Mouse (Mus musculus) telencephalon, adult 2 months (tissue): ENCODE data around the gene Bmp7.
A peak's percentile ranks its signal among the peaks of the same experiment; 100 is the strongest.

Source experiments
- DNase-seq: peaks from one replicate; pipeline ENCODE4 v3.0.0-alpha.2; 2011; ENCODE audit warnings: low read depth, low spot score

The Bmp7 gene

DNA sequence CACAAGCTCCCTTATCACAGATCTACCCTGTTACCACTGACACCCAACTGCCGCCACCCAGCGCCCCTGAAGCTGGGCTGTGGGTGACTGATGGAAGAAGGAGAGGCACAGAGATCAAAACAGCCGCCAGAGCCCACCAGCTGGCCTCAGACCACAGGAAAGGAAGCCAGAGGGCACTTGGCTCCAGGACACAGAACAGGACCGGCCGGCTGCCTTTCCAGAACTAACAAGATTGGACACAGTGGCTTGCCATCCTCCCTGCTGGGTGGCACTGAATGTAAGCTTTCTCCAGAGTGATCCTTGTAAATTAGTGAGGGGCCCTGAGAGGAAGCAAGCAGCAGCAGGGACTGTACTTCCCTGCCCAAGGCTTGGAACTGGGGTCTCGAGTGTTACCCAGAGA, 30.7 kb downstream of the Bmp7 start:
- DNase-seq, result no peak

DNA sequence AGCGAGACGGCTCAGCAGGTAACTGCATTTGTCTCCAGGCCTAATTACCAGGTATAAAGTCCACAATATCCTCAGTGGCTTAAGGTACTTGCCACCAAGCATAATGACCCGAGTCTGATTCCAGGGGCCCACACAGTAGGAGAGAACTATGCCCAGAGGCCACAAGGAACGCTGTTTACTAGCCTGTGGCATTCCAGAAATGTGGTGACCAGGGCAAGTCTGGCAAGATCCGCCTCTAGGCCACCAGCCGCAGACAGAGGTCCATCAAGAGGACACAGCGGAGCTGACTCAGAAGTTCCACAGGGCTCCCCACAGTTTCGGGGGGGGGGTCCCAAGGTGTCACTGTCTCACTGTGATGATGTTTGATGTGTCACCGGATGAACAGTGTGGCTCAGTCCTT, 34.0 kb downstream of the Bmp7 start:
- no peak for DNase-seq

DNA sequence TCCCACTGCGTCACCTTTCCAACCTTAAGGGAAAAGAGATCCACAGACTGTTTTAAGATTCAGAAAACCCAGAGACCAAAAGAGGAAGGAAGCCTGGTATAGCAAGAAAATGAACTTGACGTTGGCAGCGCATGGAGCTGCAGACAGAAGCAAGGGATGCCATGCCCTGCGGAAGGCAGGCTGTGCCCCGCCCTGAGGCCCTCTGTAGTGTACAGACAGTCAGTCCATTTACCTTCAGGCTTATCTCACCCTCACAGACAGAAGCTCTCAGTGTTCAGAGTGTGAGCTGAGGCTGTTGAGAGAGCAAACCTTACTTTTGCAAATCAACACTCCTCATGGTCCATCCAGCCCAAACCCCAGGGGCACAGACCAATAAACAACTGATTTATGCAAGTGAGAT, 35.1 kb downstream of the Bmp7 start:
- no peak for DNase-seq

DNA sequence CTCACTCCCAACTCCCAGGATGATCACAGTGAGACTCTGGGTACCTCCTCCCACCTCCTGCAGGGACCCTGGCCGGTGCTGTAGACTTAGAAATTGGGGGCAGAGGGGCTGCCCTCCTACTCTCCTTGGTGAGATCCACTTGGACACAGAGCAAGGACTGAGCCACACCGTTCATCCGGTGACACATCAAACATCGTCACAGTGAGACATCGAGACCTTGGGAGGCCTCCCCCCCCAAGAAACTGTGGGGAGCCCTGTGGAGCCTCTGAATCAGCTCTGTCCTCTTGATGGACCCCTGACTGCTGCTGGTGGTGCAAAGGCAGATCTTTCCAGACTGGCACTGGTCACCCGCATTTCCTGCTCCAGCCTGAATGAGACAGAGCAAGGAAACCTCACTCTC, 35.5 kb downstream of the Bmp7 start:
- DNase-seq, result no peak

DNA sequence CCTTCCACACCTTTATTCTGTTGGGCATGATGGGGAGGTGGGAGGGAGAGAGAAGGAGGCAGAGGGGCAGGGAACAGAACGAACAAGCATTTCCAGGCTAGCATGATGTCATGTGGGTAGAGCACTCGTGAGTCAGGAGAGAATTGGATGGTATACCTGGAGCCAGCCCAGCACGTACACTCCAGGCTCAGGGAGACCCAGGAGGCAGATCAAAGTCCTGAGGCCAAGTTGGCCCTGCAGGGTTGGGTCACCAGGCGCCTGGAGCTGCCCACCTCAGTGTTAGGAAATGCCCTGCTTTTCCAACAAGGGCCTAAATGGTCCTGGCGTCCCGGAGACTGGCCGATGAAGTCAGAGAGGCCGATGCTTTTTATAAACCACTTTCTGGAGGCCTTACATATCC, 36.6 kb downstream of the Bmp7 start:
- no peak for DNase-seq

DNA sequence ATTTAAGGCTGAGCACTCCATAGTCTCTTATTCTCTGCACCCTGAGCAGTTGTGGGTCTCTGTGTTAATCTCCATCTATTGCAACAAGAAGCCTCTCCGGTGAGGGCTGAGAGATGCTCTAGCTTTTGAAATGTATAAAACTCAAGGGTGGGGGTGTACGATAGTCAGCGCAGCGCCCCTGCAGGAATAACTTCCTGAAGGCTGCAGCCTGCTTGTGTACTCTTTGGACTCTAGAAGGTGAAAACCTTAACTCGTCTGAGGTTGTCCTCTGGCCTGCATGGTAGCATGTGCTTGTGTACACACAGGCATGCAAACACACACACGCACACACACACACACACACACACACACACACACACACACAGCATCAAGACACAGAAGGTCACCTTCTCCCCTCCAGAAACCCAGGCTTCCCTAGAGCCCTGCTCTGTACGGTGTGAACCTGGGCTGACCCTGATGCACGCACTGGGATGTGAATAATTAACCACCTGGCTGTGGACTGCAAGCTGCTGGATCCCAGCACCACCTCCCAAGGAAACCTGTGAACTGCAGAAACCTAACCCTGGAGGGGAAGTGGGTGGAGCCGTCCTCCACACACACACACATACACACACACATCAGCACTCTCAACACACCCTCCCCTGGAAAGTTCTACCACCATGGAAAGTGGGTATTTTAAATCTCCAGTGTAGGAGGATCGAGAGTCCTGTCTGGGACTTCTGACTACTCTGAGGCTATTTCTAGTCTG, 39.0 kb downstream of the Bmp7 start:
- DNase-seq, result peak; percentile 43

DNA sequence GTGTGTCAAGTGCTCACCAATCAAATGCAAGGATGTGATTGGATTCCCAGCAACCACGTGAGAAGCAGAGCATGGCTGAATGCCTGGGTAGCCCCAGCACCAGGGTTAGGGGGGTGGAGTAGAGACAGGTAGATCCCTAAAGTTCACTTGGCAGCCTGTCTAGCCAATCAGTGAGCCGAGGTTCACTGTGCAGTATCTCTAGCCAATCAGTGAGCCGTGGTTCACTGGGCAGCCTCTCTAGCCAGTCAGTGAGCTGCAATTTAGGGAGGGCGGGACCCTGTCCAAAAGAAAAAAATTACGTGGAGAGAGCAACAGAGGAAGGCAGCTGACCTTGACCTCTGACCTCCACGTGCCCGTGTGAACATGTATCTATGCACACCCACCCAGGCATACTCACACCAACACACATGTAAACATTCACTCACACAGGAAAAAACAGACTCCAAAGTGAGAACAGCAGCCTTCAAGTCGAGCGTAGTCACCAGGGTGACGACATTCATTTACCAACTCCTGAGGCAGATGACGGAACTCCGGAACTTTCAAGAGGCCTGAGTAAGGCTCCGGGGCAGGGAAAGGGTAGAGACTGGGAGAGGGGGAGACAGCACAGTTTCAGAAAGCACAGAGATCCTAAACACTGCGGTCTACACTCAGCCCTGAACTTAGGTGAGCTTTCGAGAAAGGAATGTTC, 50.2 kb downstream of the Bmp7 start:
- no peak for DNase-seq

DNA sequence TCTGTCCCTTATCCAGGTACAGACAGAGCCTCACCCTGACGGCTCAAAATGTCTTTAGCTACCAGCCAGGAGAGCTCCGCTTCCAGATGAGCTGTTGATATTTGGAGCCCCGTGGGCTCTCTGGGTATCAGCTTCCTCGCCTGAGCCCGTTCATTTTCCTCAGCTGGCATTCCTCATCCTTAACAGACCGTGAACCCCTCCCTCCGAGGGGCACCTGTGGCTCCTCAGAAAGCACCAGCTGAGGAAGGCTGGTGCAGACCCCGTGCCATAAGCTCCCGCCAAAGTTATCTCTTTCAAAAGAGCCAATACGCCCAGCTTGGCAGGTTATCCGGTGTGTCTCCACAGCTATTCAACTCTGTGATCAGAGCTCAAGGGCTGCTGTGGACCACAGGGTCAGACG, 50.9 kb downstream of the Bmp7 start:
- DNase-seq, result no peak

DNA sequence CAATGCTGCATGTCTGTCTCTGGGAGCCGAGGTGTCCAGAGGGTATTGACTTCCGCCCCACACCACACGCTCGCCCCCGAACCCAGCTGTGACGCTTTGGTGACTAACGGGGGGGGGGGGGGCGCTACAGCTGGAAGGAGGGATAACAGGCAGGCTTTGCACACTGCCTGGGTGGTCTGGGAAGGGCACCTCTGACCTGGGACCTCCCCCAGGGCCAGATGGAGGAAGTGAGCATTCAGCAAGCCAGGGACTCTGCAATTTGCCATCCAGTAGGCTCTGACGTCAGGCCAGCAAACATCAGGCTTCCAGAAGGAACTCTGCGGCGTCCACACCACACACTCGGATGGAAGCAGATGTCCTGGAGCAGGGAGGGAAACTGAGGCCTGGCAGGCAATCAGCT, 52.0 kb downstream of the Bmp7 start:
- DNase-seq, result no peak

DNA sequence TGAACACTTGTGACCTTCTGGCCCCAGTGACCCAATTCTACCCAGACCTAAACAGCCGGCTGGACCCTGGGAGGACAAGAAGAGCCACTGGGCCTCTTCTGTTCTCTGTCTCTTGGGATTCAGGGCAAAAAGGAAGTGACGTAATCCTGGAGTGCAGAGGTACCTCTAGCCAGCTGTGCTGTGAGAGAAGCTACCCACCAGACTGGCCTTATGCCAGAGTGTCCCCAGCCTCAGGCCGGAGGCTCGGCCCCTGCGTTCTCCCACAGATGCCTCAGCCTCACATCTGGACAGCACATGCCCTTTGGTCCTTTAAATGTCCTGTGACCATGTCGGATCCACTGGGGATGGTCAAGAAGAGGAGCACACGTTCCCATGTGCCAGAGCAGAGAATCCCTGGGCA, 54.3 kb downstream of the Bmp7 start:
- DNase-seq, result no peak

DNA sequence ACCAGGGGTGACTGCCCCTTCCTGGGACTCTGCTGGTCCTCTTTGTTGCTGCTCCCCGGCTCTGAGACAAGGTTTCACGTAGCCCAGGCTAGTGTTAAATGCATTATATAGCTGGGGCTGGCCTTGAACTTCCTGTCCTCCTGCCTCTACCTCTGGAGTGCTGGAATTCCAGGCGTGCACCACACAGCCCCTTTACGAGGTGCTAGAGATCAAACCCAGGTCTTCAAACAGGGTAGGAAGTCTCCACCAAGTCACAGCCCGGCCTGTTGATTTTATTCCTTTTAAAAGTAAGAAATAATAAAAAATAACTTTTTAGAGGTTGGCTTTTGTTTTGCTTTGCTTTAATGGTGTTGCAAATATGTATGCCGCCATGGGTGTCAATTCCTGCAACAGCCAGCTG, 55.5 kb downstream of the Bmp7 start:
- DNase-seq, result no peak

DNA sequence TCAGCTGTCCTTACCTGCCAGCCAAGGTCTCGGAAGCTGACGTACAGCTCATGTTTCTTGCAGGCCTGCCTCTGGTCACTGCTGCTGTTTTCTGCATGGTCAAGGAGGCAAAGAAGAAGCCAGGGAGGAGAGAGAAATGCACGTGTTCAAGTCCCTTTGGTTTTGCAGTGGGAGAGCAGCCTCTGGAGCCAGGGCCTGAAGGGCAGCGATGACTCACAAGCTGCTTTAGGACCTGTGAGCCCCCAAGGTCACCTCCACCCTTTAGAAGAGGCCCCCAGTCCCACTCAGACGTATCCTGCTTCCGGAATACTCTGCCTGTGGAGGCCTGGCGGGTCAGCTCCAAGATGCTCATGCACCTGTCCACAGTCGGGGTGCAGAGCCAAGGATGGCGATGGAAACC, 64.9 kb downstream of the Bmp7 start:
- DNase-seq, result no peak

DNA sequence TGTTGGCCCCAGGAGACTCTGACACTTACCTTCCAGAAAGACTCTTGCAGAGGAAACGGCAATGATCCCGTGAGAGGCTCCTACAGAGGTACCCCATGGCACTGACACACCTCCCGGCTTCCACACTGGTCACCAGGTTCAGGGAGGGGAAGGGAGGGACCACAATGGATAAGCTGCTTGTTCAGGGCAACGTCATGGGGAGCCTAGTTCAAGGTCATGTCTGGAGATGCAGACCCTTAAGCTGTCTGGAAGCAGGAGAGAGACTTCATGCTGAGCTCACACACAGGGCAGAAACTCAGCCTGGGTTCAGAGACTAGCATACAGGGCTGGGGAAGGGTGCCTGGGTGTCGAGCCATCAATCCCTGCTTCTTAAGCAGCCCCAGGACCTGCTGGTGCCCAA, 73.8 kb downstream of the Bmp7 start:
- DNase-seq, result no peak

DNA sequence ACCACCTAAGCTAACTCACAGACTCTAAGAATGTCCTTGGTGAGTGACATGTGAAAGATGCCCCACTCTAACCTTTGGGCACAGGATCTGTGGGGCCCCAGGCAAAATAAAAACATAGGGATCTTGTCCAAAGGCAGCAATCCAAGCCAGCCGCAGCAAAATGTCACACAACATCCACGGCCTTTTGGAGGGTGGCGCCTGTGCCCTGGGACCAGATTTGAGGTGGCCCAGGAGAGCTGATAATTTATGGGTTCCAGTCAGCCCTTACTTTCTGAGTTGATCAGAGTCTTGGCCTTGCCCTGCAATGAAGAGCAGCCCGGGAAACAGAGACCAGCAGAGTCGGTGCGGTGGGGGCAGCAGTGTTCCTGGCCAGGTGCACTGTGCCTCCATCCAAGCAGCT, 75.0 kb downstream of the Bmp7 start:
- DNase-seq, result no peak

DNA sequence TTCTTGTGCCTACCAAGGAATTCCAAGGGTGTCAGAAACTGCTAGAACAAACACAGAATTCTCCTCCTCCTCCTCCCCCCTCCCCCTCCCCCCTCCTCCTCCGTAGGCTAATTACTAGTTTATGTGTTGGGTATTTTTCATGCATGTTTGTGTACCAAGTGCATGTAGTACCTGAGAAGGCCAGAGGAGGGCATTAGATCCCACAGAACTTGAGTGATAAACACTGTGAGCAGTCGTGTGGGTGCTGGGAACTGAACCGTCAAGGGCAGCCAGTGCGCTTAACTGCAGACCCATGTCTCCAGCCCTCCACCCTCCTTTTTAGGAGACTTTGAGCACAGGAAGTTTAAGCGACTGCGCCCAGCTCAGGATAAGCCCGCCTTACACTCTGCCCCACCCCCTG, 75.6 kb downstream of the Bmp7 start:
- DNase-seq, result no peak

DNA sequence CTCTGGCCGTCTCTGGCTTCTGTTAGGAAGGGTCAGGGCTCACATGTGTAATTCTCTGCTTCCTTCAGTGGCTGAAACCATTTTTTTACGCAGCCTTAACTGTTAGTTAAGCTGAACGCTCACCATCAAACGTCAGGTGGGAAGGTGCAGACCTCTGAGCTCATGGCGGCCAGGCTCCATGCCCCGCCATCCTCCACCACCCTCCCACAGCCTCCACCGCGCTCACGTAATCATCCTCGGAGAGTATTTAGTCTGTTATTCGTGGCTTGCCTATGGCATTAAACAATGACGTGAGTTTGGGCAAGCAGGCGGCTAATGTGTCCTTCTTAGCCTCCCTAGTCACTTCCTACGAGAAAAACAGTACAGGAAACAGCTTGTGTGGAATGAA, 76.7 kb downstream of the Bmp7 start:
- peak; percentile 12 for DNase-seq

DNA sequence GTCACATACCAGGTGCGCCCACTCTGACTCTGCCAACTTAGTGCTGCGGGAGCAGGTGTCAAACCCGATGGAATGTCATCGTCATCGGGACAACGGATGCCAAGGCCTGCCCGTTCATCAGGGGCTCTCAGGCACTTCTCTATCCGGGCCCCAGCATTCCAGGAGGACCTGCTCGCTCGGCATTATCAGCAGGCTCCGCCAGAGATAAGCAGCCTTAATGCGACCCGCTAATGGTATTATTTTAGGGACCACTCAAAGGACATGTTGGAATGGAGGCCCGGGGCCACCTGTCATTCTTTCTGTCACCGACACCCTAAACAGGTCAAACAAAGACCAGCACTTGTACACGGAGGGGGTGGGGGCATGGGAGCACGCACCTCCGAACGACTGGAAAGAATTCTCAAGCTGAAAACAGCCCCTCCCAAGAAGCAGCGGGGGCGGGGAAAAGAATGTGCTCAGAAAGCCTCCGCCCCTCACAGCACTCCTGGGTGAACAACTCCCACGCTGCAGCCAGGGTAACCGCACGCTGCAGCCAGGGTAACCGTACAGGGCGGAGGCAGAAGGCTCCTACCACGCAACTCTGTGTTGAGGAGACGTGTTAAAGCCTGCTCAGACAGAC, 77.2 kb downstream of the Bmp7 start:
- peak; percentile 55 for DNase-seq

DNA sequence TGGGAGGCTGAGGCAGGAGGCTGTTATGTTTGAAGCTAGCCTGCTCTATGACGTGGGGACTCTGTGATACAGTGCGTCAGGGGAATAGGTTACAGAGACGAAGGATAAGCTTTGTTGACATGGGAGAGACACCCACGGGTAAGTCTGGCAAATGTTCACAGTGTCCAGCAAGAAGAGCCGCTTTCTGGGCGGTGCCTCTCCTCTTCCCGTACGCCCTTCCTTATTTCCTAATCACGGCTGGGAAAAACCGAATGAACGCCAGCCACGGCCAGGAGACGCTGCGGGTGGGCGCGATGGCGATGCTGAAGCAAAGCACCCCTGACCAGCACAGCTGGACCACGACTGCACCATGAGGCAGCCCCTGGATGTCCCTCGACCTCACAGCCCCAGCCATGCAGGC, 77.7 kb downstream of the Bmp7 start:
- no peak for DNase-seq

DNA sequence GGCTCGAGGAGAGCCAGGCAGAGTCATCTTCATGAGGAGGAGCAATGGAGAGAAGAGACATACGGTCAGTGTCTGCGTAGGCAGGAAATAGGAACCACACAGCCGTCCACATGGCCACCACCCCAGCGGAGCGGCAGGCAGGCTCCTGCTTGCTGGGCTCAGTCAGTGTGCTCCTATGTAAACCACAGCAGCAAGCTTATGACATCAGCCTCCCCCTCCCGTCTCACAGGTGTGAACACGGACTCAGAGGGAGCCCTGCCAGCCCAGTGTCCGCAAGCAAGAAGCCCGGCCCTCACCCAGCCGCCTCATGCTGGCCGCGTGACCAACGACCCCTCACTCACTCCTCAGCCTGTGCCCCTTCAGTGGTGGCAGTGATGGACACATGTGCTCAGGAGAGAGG, 78.5 kb downstream of the Bmp7 start:
- DNase-seq, result peak; percentile 8

DNA sequence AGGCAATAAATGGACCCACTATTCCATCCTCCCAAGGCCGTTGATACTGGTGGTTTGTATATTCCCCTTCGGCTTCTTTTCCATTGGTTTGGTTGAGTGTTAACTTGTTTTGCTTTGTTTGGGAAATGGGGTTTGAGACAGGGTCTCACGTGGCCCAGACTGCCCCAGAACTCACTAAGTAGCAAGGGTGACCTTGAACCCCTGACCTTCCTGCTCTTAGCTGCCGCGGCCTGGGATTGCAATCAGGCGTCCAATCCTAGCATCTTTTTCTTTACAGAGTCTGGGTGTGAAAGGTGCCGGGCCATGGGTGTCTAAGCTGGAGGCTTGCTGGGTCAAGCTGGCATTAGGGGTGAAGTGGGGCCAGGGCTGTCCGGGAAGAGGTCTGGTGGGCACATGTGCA, 79.5 kb downstream of the Bmp7 start:
- no peak for DNase-seq

DNA sequence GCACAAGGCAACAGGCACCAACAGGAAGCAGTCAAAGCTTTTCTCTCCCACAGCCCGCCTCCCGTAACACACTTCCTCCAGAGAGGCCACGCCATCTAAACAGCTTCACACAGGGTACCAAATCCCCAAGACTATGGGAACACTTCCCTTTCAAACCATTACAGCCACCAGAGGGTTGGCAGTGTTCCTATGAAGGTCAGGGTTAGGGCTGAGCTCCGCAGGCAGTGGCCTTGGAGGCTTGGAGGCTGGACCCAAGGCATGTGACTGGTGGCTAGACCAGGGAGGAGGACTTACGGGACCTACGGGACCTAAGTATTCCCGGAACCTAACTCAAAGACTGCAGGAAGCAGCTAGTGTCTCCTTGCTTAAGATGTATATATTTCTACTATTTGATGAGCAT, 80.0 kb downstream of the Bmp7 start:
- DNase-seq, result no peak

DNA sequence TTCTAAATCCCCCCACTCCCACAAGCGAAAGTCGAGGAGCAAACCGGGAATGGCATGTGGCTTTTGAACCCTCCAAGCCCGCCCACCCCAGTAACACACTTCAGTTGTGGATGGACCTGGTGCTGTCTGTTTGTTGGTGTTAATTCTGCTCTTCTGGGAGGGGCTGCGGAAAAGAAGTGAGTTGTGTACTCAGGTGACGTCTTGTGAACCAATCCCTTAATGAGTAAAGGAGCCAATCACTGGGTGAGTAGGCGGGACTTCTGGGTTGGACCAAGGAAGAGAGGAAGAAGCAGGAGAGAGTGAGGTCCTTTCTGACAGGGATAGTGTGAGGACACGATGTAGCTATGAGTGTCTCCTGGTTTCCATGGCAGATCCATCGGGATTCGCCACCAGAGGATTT, 83.1 kb downstream of the Bmp7 start:
- no peak for DNase-seq

DNA sequence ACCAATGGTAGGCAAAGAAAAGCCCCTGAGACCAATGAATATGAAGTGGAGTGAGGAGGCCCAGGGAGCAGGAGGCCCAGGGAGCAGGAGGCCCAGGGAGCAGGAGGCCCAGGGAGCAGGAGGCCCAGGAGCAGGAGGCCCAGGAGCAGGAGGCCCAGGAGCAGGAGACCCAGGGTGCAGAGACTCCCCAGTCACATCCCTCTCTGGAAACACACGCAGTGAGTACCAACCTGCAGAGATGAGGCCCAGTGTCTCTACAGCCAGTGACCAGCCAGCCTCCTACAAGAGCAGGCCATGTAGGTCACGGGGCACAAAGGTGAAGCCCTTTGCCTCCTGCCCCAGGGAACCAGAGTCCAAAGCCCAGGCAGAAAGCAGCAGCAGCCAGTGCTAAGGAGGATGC, 83.6 kb downstream of the Bmp7 start:
- no peak for DNase-seq
